Mouse (Mus musculus): Measurements from ENCODE around the gene Senp2. TPM values are rescaled to one million over a fixed set of nuclear protein-coding genes. Genes with fewer than 3 reads are reported as not detected.
A peak's percentile ranks its signal among the peaks of the same experiment; 100 is the strongest.

Gene Senp2
- polyA plus RNA-seq, 1 experiment from 2014 or later: 17.8 TPM

- no peaks in the 10 kb centered on the region for H3K27me3 ChIP-seq (replicated peaks; ENCODE audit: control insufficient read depth, insufficient read depth, low read length)
- no peak overlapping the region for H3K4me2 ChIP-seq (replicated peaks; ENCODE audit: low read depth)
- H3K9ac ChIP-seq (ENCODE audit: low read depth, low read length): no peak overlapping the region
- H3K4me1 ChIP-seq (replicated peaks; ENCODE audit: control insufficient read depth, insufficient read depth, low read length): no peaks in the 10 kb centered on the region
- 97% methylated on average over 7 of the region's 7 CpGs for WGBS
- peaks cover 47% of the 10 kb centered on the region for H3K36me3 ChIP-seq (ENCODE audit: control insufficient read depth, insufficient read depth)
- H3K9me3 ChIP-seq (ENCODE audit: control insufficient read depth): no peaks in the 10 kb centered on the region
- H3K4me3 ChIP-seq (ENCODE audit: low read depth, low read length): no peak overlapping the region
- no peak for TF ChIP-seq CTCF (IDR thresholded peaks at IDR 0.05; ENCODE audit: low read depth)
- no peak overlapping the region for H3K27ac ChIP-seq (ENCODE audit: low read depth, low read length)
- no peak for ATAC-seq
These were observed 49.6 kb downstream of the Senp2 start for GRCm38 (mm10) chr16:22058871-22059270.

GRCm38 (mm10) chr16:22060416-22060815, 51.1 kb downstream of the Senp2 start:
- H3K9me3 ChIP-seq (ENCODE audit: control insufficient read depth): no peaks in the 10 kb centered on the region
- no peak for ATAC-seq
- H3K27me3 ChIP-seq (replicated peaks; ENCODE audit: control insufficient read depth, insufficient read depth, low read length): no peaks in the 10 kb centered on the region
- H3K4me1 ChIP-seq (replicated peaks; ENCODE audit: control insufficient read depth, insufficient read depth, low read length): no peaks in the 10 kb centered on the region
- H3K27ac ChIP-seq (ENCODE audit: low read depth, low read length): no peak overlapping the region
- H3K4me2 ChIP-seq (replicated peaks; ENCODE audit: low read depth): no peak overlapping the region
- 92% methylated on average over 10 of the region's 10 CpGs for WGBS
- peaks cover 62% of the 10 kb centered on the region for H3K36me3 ChIP-seq (ENCODE audit: control insufficient read depth, insufficient read depth)
- H3K9ac ChIP-seq (ENCODE audit: low read depth, low read length): no peak overlapping the region
- H3K4me3 ChIP-seq (ENCODE audit: low read depth, low read length): no peak overlapping the region
- no peak for TF ChIP-seq CTCF (IDR thresholded peaks at IDR 0.05; ENCODE audit: low read depth)

- Histone ChIP-seq H3K4me3 (ENCODE audit: low read depth, low read length) (no peak overlapping the region), H3K27me3 (replicated peaks; ENCODE audit: control insufficient read depth, insufficient read depth, low read length) (no peaks in the 10 kb centered on the region), H3K9ac (ENCODE audit: low read depth, low read length) (no peak overlapping the region), H3K4me2 (replicated peaks; ENCODE audit: low read depth) (no peak overlapping the region), H3K27ac (ENCODE audit: low read depth, low read length) (no peak overlapping the region; the same call in 1 of the 2 replicates), H3K4me1 (replicated peaks; ENCODE audit: control insufficient read depth, insufficient read depth, low read length) (no peaks in the 10 kb centered on the region), H3K9me3 (ENCODE audit: control insufficient read depth) (no peaks in the 10 kb centered on the region), H3K36me3 (ENCODE audit: control insufficient read depth, insufficient read depth) (peaks cover 74% of the 10 kb centered on the region)
- peak; percentile 11; the same call in 1 of the 2 replicates for ATAC-seq
- 62% methylated on average over 14 of the region's 14 CpGs for WGBS
- TF ChIP-seq CTCF (IDR thresholded peaks at IDR 0.05; ENCODE audit: low read depth): no peak
These were observed 52.4 kb downstream of the Senp2 start for GRCm38 (mm10) chr16:22061555-22062160.

GRCm38 (mm10) chr16:22062284-22062683, 53.0 kb downstream of the Senp2 start:
- Histone ChIP-seq H3K36me3 (ENCODE audit: control insufficient read depth, insufficient read depth) (peaks cover 79% of the 10 kb centered on the region), H3K9me3 (ENCODE audit: control insufficient read depth) (no peaks in the 10 kb centered on the region)
- no peak for ATAC-seq

GRCm38 (mm10) chr16:22065536-22065935, 56.3 kb downstream of the Senp2 start:
- H3K4me3 ChIP-seq (ENCODE audit: low read depth, low read length): no peak overlapping the region
- no peak for ATAC-seq
- no peak overlapping the region for H3K9ac ChIP-seq (ENCODE audit: low read depth, low read length)
- no peak overlapping the region for H3K4me2 ChIP-seq (replicated peaks; ENCODE audit: low read depth)
- no peaks in the 10 kb centered on the region for H3K4me1 ChIP-seq (replicated peaks; ENCODE audit: control insufficient read depth, insufficient read depth, low read length)
- H3K36me3 ChIP-seq (ENCODE audit: control insufficient read depth, insufficient read depth): peaks cover 96% of the 10 kb centered on the region
- TF ChIP-seq CTCF (IDR thresholded peaks at IDR 0.05; ENCODE audit: low read depth): no peak
- H3K9me3 ChIP-seq (ENCODE audit: control insufficient read depth): no peaks in the 10 kb centered on the region
- no peak overlapping the region for H3K27ac ChIP-seq (ENCODE audit: low read depth, low read length)
- H3K27me3 ChIP-seq (replicated peaks; ENCODE audit: control insufficient read depth, insufficient read depth, low read length): no peaks in the 10 kb centered on the region

More at GRCm38 (mm10) chr16:22062284-22062683, 53.0 kb downstream of the Senp2 start:
- Histone ChIP-seq H3K4me3 (ENCODE audit: low read depth, low read length) (no peak overlapping the region), H3K9ac (ENCODE audit: low read depth, low read length) (no peak overlapping the region), H3K27ac (ENCODE audit: low read depth, low read length) (no peak overlapping the region), H3K4me2 (replicated peaks; ENCODE audit: low read depth) (no peak overlapping the region), H3K4me1 (replicated peaks; ENCODE audit: control insufficient read depth, insufficient read depth, low read length) (no peaks in the 10 kb centered on the region), H3K27me3 (replicated peaks; ENCODE audit: control insufficient read depth, insufficient read depth, low read length) (no peaks in the 10 kb centered on the region)
- WGBS: 68% methylated on average over 4 of the region's 4 CpGs
- no peak for TF ChIP-seq CTCF (IDR thresholded peaks at IDR 0.05; ENCODE audit: low read depth)

GRCm38 (mm10) chr16:22067406-22067805, 58.1 kb downstream of the Senp2 start:
- no peak for TF ChIP-seq CTCF (IDR thresholded peaks at IDR 0.05; ENCODE audit: low read depth)
- WGBS: 86% methylated on average over 8 of the region's 8 CpGs
- no peak overlapping the region for H3K9ac ChIP-seq (ENCODE audit: low read depth, low read length)
- H3K36me3 ChIP-seq (ENCODE audit: control insufficient read depth, insufficient read depth): peaks cover 83% of the 10 kb centered on the region
- H3K27me3 ChIP-seq (replicated peaks; ENCODE audit: control insufficient read depth, insufficient read depth, low read length): no peaks in the 10 kb centered on the region
- H3K4me3 ChIP-seq (ENCODE audit: low read depth, low read length): no peak overlapping the region
- no peaks in the 10 kb centered on the region for H3K9me3 ChIP-seq (ENCODE audit: control insufficient read depth)
- no peak for ATAC-seq
- no peak overlapping the region for H3K27ac ChIP-seq (ENCODE audit: low read depth, low read length)
- no peaks in the 10 kb centered on the region for H3K4me1 ChIP-seq (replicated peaks; ENCODE audit: control insufficient read depth, insufficient read depth, low read length)
- no peak overlapping the region for H3K4me2 ChIP-seq (replicated peaks; ENCODE audit: low read depth)
